Mouse (Mus musculus) cortical plate, adult 2 months (tissue): Measurements from ENCODE around the gene 6430571L13Rik. TPM values are rescaled to one million over a fixed set of nuclear protein-coding genes. Genes with fewer than 3 reads are reported as not detected.

Experiments used
- H3K27ac ChIP-seq: fragments of 200-500 bp; 2 replicates; pipeline ENCODE4 v1.5.1; 2012; ENCODE audit warnings: low read length, control low read depth, inconsistent platforms; ENCODE audit not compliant: insufficient read depth
- H3K4me1 ChIP-seq: fragments of 200-500 bp; 2 replicates; pipeline ENCODE4 v1.6.1; 2011; ENCODE audit warnings: low read length; ENCODE audit not compliant: control insufficient read depth, insufficient read depth
- H3K4me3 ChIP-seq: fragments of 200-500 bp; 2 replicates; pipeline ENCODE4 v1.5.1; 2011; ENCODE audit warnings: mild to moderate bottlenecking, low read length, control low read depth; ENCODE audit not compliant: insufficient read depth
- CTCF ChIP-seq: fragments of 200-500 bp; IDR thresholded peaks from 2 replicates; pipeline ENCODE4 v1.5.1; 2011; ENCODE audit warnings: mild to moderate bottlenecking, control low read depth, low read length; ENCODE audit not compliant: insufficient read depth; ENCODE audit errors: extremely low read depth
- POLR2A ChIP-seq: fragments of 200-500 bp; IDR thresholded peaks from 2 replicates; pipeline ENCODE4 v1.6.1; 2011; ENCODE audit warnings: mild to moderate bottlenecking, low read length, control low read depth; ENCODE audit not compliant: insufficient read depth; ENCODE audit errors: extremely low read depth
- polyA plus RNA-seq: library from polyadenylated mRNA; depleted of rRNA; stranded (reverse); fragments of >200 nt; gene quantifications from 2 replicates; pipeline ENCODE4 v1.2.3, GENCODE M21; 2012

6430571L13Rik gene
- polyA plus RNA-seq, 1 experiment: 5.2 TPM

DNA sequence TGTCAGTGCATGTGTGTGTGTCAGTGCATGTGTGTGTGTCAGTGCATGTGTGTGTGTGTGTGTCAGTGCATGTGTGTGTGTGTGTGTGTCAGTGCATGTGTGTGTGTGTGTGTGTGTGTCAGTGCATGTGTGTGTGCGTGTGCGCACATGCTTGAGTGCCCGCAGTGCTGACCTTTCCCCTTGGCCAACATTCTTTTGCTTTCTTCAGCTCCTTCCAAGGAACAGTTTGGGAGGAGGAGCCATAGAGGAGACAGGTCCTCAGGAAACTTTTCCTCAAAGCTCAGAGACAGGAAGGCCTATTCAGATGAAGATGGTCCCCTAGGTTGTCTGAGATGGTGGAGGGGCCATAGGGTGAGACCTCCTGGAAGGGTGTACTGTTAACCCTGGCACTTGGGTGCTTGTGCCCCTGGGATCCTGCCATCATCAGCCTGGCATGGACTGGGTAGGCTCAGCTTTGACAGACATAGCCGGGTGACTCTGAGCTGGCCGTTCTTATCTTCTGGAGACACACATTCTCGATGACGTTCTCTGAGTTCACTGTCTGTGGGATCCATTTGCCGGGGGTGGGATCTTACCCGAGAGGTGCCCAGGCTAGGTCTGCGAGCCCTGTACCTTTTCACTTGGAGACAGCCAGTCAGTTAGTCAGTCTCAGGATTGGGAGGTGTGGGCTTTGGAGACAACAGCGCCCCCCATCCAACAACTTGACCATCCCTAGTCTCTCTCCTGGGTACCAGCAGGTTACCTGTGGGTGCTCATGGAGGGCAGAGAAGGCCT, 33.1 kb upstream of the 6430571L13Rik start:
- no peak overlapping the region for H3K4me3 ChIP-seq

DNA sequence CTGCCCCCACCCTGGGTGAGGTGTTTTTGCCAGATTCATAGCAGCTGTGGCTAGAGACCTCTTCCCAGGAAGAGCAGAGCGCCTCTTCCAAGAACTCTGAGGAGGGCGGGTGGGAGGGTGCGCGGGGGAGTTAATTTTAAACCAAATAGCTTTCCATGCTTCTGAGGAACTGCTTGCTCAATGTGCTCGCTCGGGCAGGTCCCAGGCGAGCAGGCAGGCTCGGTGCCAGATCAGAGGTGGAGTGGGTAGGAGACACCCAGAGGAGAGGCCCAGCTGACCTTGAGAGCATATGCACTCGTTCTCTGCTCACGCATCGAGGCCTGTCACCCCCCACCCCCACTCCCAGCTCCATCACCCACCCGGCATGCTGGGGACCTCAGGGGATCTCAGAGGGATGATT, 32.5 kb upstream of the 6430571L13Rik start:
- Histone ChIP-seq H3K4me1 (peaks cover 7% of the 10 kb centered on the region), H3K4me3 (no peak overlapping the region), H3K27ac (no peak overlapping the region)
- TF ChIP-seq CTCF (no peak), POLR2A (no peak)

More for the DNA sequence above, 33.1 kb upstream of the 6430571L13Rik start:
- TF ChIP-seq POLR2A (no peak), CTCF (no peak)
- H3K4me1 ChIP-seq: peaks cover 7% of the 10 kb centered on the region; the same call in 1 of the 2 replicates
- H3K27ac ChIP-seq: no peak overlapping the region

DNA sequence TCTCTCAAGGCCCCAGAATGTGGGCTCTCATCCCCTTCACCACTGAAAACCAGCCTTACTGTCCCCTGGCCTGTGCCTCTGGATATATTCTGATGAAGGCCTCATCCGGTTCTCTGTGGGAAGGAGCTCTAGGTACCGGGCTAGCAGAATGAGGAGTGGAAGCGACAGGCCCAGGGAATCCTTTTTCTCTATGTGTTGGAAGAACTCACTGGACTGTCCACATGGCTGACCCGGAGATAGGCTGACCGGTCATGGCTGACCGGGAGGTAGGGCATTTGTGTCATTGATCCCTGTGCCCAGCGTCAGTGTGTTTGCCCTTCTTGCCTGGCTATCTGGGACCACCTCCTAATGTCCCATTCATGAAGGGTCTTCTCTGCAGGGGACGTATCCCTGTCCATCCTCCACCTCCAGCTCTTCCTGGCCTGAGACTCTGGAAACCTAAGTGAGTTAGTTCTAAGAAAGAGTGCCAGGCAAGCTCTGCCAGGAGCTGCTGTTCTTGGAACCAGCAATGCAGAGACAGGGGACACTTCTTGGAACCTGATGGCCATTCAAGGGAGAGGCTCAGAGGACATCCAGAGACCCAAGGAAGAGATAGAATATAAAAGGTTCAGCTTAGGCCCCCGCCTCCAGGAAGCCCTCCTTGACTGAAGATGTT, 31.9 kb upstream of the 6430571L13Rik start:
- Histone ChIP-seq H3K27ac (no peak overlapping the region), H3K4me1 (peaks cover 8% of the 10 kb centered on the region), H3K4me3 (no peak overlapping the region)
- no peak for TF ChIP-seq CTCF
- no peak for TF ChIP-seq POLR2A

DNA sequence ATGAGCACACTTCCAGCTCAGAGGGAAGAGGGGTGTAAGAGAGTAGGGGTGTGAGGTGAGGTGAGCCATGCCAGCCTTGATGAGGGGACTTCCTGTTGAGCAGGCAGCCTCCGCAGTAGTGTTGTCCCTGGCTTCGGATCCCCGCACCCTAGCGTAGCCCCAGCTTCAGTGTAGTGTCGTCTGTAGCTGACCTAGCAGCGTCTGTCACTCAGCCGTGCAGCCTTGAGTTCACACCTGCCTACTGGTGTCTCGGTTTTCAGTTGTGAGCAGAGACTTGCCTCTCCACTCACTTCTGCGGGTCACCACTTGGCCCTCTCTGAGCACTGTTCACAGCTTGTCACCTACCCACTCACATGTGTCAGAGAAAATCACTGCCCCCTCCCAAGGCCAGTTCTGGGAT, 31.2 kb upstream of the 6430571L13Rik start:
- Histone ChIP-seq H3K4me3 (no peak overlapping the region), H3K27ac (no peak overlapping the region), H3K4me1 (peaks cover 8% of the 10 kb centered on the region)
- TF ChIP-seq POLR2A (no peak), CTCF (no peak)

DNA sequence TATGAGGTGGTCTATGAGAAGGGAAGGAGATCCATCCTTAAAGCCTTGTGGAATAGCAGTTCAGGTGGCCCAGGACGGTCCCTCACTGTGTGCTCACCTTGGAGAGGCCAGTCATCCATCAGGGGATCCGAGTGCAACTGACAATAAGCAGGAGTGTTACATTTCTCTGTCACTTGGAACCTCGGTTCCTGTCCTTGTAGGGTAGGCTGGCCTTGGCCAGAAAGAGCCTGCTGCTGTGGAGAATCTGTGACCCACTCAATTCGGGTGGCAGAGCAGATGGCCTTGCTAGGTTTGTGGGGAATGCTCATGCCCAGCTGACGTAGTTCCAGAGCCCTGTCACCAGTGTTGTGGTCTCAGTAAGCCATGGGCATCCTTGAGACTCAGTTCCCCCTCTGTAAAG, 30.8 kb upstream of the 6430571L13Rik start:
- H3K4me3 ChIP-seq: no peak overlapping the region
- TF ChIP-seq POLR2A (no peak), CTCF (no peak)
- no peak overlapping the region for H3K27ac ChIP-seq
- H3K4me1 ChIP-seq: peaks cover 8% of the 10 kb centered on the region

- TF ChIP-seq CTCF (no peak), POLR2A (no peak)
- peaks cover 4% of the 10 kb centered on the region for H3K4me1 ChIP-seq
These were observed 27.4 kb upstream of the 6430571L13Rik start for GRCm38 (mm10) chr9:107312811-107313584.

GRCm38 (mm10) chr9:107313926-107314325, 26.5 kb upstream of the 6430571L13Rik start:
- H3K4me3 ChIP-seq: no peak overlapping the region
- H3K27ac ChIP-seq: no peak overlapping the region
- TF ChIP-seq POLR2A (no peak), CTCF (no peak)
- H3K4me1 ChIP-seq: peaks cover 1% of the 10 kb centered on the region

More at GRCm38 (mm10) chr9:107312811-107313584, 27.4 kb upstream of the 6430571L13Rik start:
- H3K27ac ChIP-seq: no peak overlapping the region
- H3K4me3 ChIP-seq: no peak overlapping the region

DNA sequence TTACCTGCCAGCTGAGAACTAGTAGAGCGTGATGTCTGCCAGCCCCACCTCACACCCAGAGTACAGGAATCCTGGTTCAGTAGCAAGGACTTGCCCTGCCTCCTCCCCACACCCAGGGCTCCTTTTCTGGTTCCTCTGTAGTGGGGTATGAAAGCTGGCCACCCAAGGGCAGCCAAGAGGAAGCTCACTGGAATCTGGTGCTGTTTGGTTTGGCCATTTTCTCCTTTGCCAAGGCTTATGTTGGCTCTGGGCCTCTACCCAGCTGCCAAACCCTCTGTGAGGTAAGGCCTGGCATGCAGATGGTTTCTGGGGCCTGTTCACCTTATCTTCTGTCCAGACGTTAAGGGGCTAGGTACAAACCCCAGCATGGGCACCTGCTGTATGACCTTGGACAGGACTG, 24.6 kb upstream of the 6430571L13Rik start:
- peaks cover 1% of the 10 kb centered on the region for H3K4me1 ChIP-seq
- H3K4me3 ChIP-seq: no peak overlapping the region
- TF ChIP-seq POLR2A (no peak), CTCF (no peak)
- no peak overlapping the region for H3K27ac ChIP-seq

- TF ChIP-seq POLR2A: no peak
- TF ChIP-seq CTCF: no peak
- Histone ChIP-seq H3K4me1 (no peaks in the 10 kb centered on the region), H3K4me3 (no peak overlapping the region), H3K27ac (no peak overlapping the region)
These were observed 17.8 kb upstream of the 6430571L13Rik start for GRCm38 (mm10) chr9:107322461-107323050.
